In the genomic region with DNA sequence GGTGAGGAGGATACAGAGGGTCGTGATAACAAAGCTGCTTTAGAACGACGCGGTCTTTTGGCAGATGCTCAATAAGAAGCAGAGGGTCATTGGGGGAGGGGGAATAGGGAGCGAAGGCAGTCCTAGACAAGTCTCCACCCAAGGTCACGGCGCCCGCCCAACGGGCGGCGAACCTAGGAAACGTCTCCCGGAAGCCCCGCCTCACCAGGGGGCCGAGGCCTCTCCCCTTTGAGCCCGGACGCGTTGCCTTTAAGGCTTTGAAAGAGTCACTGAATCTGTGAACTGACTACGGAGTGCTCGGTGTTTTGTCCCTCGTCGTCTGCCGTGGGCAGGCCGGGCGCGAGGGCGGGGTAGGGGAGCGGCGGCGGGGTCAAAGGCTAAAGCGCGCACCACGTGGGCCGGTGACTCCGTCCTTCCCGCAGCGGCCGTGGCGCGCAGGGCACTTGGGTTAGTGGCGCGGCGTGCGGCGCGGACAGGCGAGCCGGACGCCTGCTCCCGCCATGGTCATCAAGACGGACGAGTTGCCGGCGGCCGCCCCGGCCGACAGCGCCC, we compare ENCODE assay signal across 8 mouse cellular contexts. TPM values are rescaled to one million over a fixed set of nuclear protein-coding genes. Genes with fewer than 3 reads are reported as not detected.
DNase-seq lines count a peak whose midpoint lies in the region; ATAC-seq and TF ChIP-seq lines count a peak whose summit lies in the region.

A gene (plus strand): TSS at position 401 of the 552 bp plus-strand sequence.

- peak; percentile 40; the same call in 1 of the 2 replicates for TF ChIP-seq POLR2A in lung, adult 2 months (IDR thresholded peaks at IDR 0.05; ENCODE audit: borderline replicate concordance, extremely low read depth, low read depth, low read length)

- DNase-seq in ES-E14 (ENCODE audit: low read depth, low spot score), result peak; percentile 98
- peak; percentile 97 for DNase-seq in cerebellum, adult 11-12 months
- peak; percentile 97 for DNase-seq in heart, postnatal 25 days (ENCODE audit: low spot score)
- peak; percentile 97 to 99 for DNase-seq in layer of hippocampus, adult 18-20 months (ENCODE audit: low spot score in 2 of 2)
- DNase-seq in lung, adult 2 months, result peak; percentile 99
- DNase-seq in thymus, adult 18-20 months, result peak; percentile 97 to 98

- peak within 1 kb of the TSS; percentile 86 for H3K4me2 ChIP-seq in forebrain, embryonic 15.5 days (replicated peaks)

- H3K27me3 ChIP-seq in forebrain, embryonic 15.5 days, result no peaks in the 10 kb centered on the region

- peak within 1 kb of the TSS; percentile 90 to 94 for H3K4me3 ChIP-seq in ES-E14 (ENCODE audit: insufficient read depth in 1 of 2, low read depth in 1 of 2, low read length in 2 of 2, poor library complexity in 1 of 2, severe bottlenecking in 1 of 2)
- peak within 1 kb of the TSS; percentile 100 for H3K4me3 ChIP-seq in forebrain, embryonic 15.5 days
- H3K4me3 ChIP-seq in lung, adult 2 months (replicated peaks; ENCODE audit: extremely low read depth, low read depth, low read length), result peak within 1 kb of the TSS; percentile 84

- H3K27ac ChIP-seq in ES-E14 (ENCODE audit: insufficient read depth, low read depth, low read length, poor library complexity, severe bottlenecking), result peak within 1 kb of the TSS; percentile 72
- peak within 1 kb of the TSS; percentile 75 for H3K27ac ChIP-seq in forebrain, embryonic 15.5 days (replicated peaks)

- H3K4me1 ChIP-seq in ES-E14 (ENCODE audit: control insufficient read depth in 2 of 2, insufficient read depth in 2 of 2, low read length in 2 of 2, poor library complexity in 1 of 2), result peaks cover 9 to 26% of the 10 kb centered on the region in 2 experiments
- H3K4me1 ChIP-seq in forebrain, embryonic 15.5 days, result peaks cover 28% of the 10 kb centered on the region
- peaks cover 13% of the 10 kb centered on the region for H3K4me1 ChIP-seq in lung, adult 2 months (ENCODE audit: control insufficient read depth, insufficient read depth, low read length)

- peak; percentile 92 for ATAC-seq in forebrain, embryonic 15.5 days (replicated peaks)
- ATAC-seq in neutrophil, adult 5-6 weeks (ENCODE audit: extremely low read depth, insufficient number of reproducible peaks, low FRiP score, poor library complexity, severe bottlenecking), result peak; percentile 90

- H3K9ac ChIP-seq in ES-E14 (ENCODE audit: insufficient read depth, low read depth, low read length, poor library complexity, severe bottlenecking), result peak within 1 kb of the TSS; percentile 94
- H3K9ac ChIP-seq in forebrain, embryonic 15.5 days (replicated peaks), result peak within 1 kb of the TSS; percentile 85

- peaks cover 5% of the 10 kb centered on the region; the same call in 1 of the 2 replicates for H3K36me3 ChIP-seq in ES-E14 (ENCODE audit: control insufficient read depth, insufficient read depth, low read length, poor library complexity, severe bottlenecking)
- H3K36me3 ChIP-seq in forebrain, embryonic 15.5 days, result no peaks in the 10 kb centered on the region

- intact Hi-C loops in heart, postnatal 25 days (cut with DNase I), result loop anchor here (2.0 kb wide), 1 partner anchor 76 kb away; a partner anchor contains a TSS

- in situ Hi-C loops in ES-E14 (cut with MboI; ENCODE audit: low sequenced_read_pairs in 2 of 2, unreplicated experiment in 2 of 2), result no loop called here

- TF ChIP-seq CTCF in lung, adult 2 months (IDR thresholded peaks at IDR 0.05; ENCODE audit: insufficient read depth, low read length), result no peak

- no peaks in the 10 kb centered on the region for H3K9me3 ChIP-seq in ES-E14 (ENCODE audit: control insufficient read depth, insufficient read depth, low read depth, low read length)
- H3K9me3 ChIP-seq in forebrain, embryonic 15.5 days, result no peaks in the 10 kb centered on the region

- under 1% methylated on average over 57 of the region's 58 CpGs for WGBS in forebrain, embryonic 15.5 days
- under 1% methylated on average over 58 of the region's 58 CpGs for WGBS in lung, adult 2 months

TF ChIP-seq in ES-E14, 5 proteins besides CTCF, POLR2A, EP300 and RAD21:
- TF ChIP-seq MAFK (IDR thresholded peaks at IDR 0.05; ENCODE audit: insufficient read depth, low read depth, low read length) (no peak), HCFC1 (IDR thresholded peaks at IDR 0.05; ENCODE audit: borderline replicate concordance, insufficient read depth, low read length) (peak; percentile 73)

RNA-seq across cellular contexts. Expression of the gene that starts here (rescaled TPM):
- total RNA-seq in ES-E14 (2012; rRNA removed), result 73.5 and 92.9 TPM in 2 replicates
- 11.9 and 12.5 TPM in 2 replicates for polyA plus RNA-seq in forebrain, embryonic 15.5 days (2015; fragmentation: Nextera tagmentation; extraction: Ambion mirVana)
- 100 to 1,000 TPM; 208 to 227 TPM for total RNA-seq in heart, postnatal 25 days (2021)
- 10 to 100 TPM; 73.7 to 73.9 TPM for total RNA-seq in layer of hippocampus, adult 18-20 months (2021)
- polyA plus RNA-seq in lung, adult 2 months (2012; rRNA removed), result 28.9 and 36.2 TPM in 2 replicates
- total RNA-seq in neutrophil, adult 5-6 weeks (2017), result 11.3 and 12.2 TPM in 2 replicates

Comparison
In these comparisons a context has a peak if more than half of its experiments do, and no peak if none do; other contexts are left out.
1. Peak in every context shown above with its lines: DNase-seq, ATAC-seq, H3K4me3 ChIP-seq and H3K27ac ChIP-seq.